Mouse (Mus musculus) neural tube, embryonic 14.5 days (tissue): ENCODE results near the gene Olfr9. TPM values are rescaled to one million over a fixed set of nuclear protein-coding genes. Genes with fewer than 3 reads are reported as not detected.
"Not testable (repeated sequence)": the region's sequence is repeated elsewhere in the genome, so short reads cannot be mapped to it uniquely, and the experiment has no call there.

ENCODE experiments used
- ATAC-seq: fragments of 200-750 bp; cut with Nextera tagmentation; 2 replicates; pipeline ENCODE4 v1.8.0; 2017; ENCODE audit warnings: low read depth, mild to moderate bottlenecking, moderate TSS enrichment, moderate library complexity
- H3K27ac ChIP-seq: fragments of 300-500 bp; sonication (generic); 2 replicates; pipeline ENCODE4 v1.5.1; 2014; ENCODE audit warnings: low read depth, mild to moderate bottlenecking, control low read depth, low read length, moderate library complexity, mixed read lengths
- H3K27me3 ChIP-seq: fragments of 300-500 bp; sonication (generic); 2 replicates; pipeline ENCODE4 v1.6.1; 2014; ENCODE audit warnings: low read length; ENCODE audit not compliant: control insufficient read depth, insufficient read depth
- H3K36me3 ChIP-seq: fragments of 300-500 bp; sonication (generic); 2 replicates; pipeline ENCODE4 v1.6.1; 2014; ENCODE audit warnings: low read length, mixed read lengths; ENCODE audit not compliant: control insufficient read depth, insufficient read depth
- H3K4me1 ChIP-seq: fragments of 300-500 bp; sonication (generic); 2 replicates; pipeline ENCODE4 v1.6.1; 2014; ENCODE audit warnings: low read length; ENCODE audit not compliant: control insufficient read depth, insufficient read depth
- H3K4me2 ChIP-seq: fragments of 300-500 bp; sonication (generic); 2 replicates; pipeline ENCODE4 v1.6.1; 2014; ENCODE audit warnings: mild to moderate bottlenecking, low read depth, low read length, control low read depth
- H3K4me3 ChIP-seq: fragments of 300-500 bp; sonication (generic); 2 replicates; pipeline ENCODE4 v1.5.1; 2014; ENCODE audit warnings: low read depth, low read length, control low read depth, mixed read lengths
- H3K9ac ChIP-seq: fragments of 300-500 bp; sonication (generic); replicated peaks from 2 replicates; pipeline ENCODE4 v1.6.1; 2014; ENCODE audit warnings: low read depth, mild to moderate bottlenecking, control low read depth, low read length, mixed read lengths
- H3K9me3 ChIP-seq: fragments of 300-500 bp; sonication (generic); 2 replicates; pipeline ENCODE4 v1.6.1; 2016; ENCODE audit warnings: low read length; ENCODE audit not compliant: control insufficient read depth
- WGBS: fragments of 180-500 bp; shearing (Covaris S2); extraction: QIAGEN DNeasy Blood & Tissue Kit; methylation state at CpG from one replicate; pipeline ENCODE4 v1.1.7; 2014; 5-methylcytosine and 5-hydroxymethylcytosine counted together
- polyA plus RNA-seq: library from polyadenylated mRNA; unstranded; fragments of >200 nt; fragmentation: Nextera tagmentation; extraction: Ambion mirVana; gene quantifications from 2 replicates; pipeline ENCODE4 v1.2.1, GENCODE M21; 2014

Gene Olfr9
- polyA plus RNA-seq, 1 experiment from 2014 or later, result not detected

DNA sequence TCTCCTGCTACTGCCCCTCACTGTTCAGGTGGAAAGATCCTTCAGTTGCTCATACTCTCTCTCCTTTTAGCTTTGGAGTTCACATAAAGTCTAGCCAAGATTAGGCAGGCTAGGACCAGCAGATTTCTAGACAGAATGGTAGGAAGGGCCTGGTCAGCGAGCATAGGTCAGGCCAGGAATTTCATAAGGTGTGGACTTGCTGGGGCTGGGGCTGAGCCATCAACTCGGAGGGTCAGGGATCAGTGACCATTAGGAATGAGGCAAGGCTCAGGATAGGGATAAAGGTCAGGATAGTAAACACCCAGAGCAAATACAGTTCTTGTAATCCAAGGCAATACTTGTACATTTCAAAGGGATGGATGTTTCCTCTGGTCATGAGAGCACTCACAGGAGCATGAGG is 24.3 kb upstream of the Olfr9 start:
- no peaks in the 10 kb centered on the region for H3K4me1 ChIP-seq
- no peaks in the 10 kb centered on the region for H3K36me3 ChIP-seq
- H3K27me3 ChIP-seq, result no peaks in the 10 kb centered on the region
- H3K9ac ChIP-seq, result no peak overlapping the region
- no peak overlapping the region for H3K27ac ChIP-seq
- no peak overlapping the region for H3K4me3 ChIP-seq
- H3K9me3 ChIP-seq, result no peaks in the 10 kb centered on the region
- no peak overlapping the region for H3K4me2 ChIP-seq
- 79% methylated on average over 2 of the region's 2 CpGs for WGBS
- no peak for ATAC-seq

DNA sequence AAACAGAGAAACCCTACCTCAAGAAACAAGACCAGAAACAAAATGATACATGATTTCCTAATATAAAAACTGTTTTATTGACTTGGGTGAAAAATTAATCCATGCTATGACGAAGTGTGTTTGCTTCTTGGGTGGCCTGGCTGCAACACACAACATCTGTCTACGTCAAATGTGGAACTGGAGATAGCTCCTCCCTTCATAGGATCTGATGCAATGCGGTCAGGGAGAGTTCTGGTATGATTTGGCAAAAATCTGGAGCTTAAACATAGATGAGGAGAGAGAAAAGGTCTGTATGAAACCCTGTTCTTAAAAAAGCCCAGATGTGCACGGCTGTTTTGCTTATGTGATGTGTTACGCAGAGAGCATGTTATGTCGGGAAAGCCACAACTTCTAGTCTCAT is 23.4 kb upstream of the Olfr9 start:
- no peak overlapping the region for H3K4me3 ChIP-seq
- H3K4me1 ChIP-seq, result no peaks in the 10 kb centered on the region
- H3K27me3 ChIP-seq, result no peaks in the 10 kb centered on the region
- H3K4me2 ChIP-seq, result no peak overlapping the region
- 92% methylated on average over 6 of the region's 6 CpGs for WGBS
- no peak for ATAC-seq
- no peaks in the 10 kb centered on the region for H3K9me3 ChIP-seq
- no peaks in the 10 kb centered on the region for H3K36me3 ChIP-seq
- no peak overlapping the region for H3K27ac ChIP-seq
- no peak overlapping the region for H3K9ac ChIP-seq

DNA sequence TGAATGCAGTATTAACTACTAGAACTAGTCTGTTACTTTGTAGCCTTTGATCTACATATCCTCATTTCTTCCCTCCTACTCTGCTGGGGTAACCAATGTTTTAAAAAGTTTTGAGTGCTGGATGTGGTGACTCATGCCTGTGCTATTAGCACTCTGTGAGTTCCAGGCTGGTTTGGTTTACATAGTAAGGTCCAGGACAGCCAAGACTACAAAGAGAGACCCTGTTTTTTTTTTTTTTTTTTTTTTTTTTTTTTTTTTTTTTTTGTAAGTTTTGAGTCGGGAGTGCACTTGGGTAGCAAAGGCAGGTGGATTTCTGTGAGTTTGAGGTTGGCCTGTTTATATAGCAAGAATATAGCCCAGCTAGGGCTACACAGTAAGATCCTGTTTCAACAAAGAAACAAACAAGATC is 20.9 kb upstream of the Olfr9 start:
- Histone ChIP-seq H3K9me3 (no peaks in the 10 kb centered on the region), H3K27me3 (no peaks in the 10 kb centered on the region), H3K36me3 (no peaks in the 10 kb centered on the region), H3K4me1 (no peaks in the 10 kb centered on the region), H3K27ac (no peak overlapping the region), H3K9ac (no peak overlapping the region), H3K4me2 (no peak overlapping the region), H3K4me3 (no peak overlapping the region)
- WGBS, result 62% methylated on average over 1 of the region's 1 CpGs
- no peak for ATAC-seq

DNA sequence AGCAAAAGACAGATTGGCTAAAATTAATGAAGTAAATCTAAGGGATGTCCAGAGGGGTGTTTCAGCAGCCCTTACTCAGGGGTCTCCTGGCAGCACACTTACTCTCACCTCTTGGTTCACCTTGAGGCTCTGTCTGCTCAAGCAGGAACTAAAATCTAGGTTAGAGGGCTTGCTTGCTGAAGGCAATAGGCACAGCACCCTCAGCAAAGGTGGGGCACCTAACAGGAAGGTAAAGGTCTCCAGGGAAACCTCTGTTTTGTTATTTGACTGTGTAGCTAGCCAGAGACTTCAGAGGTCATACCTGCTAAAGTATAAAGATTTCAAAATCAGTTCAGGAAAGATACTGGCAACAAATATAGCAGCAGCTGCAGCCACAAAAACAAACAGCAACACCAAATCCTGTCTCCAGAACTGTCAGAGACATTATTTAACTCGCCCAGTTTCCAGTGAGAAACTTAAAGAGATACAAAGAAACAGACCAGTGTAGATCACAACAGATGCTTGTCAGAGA is 18.4 kb upstream of the Olfr9 start:
- 50% methylated on average over 1 of the region's 1 CpGs for WGBS
- no peaks in the 10 kb centered on the region for H3K27me3 ChIP-seq

DNA sequence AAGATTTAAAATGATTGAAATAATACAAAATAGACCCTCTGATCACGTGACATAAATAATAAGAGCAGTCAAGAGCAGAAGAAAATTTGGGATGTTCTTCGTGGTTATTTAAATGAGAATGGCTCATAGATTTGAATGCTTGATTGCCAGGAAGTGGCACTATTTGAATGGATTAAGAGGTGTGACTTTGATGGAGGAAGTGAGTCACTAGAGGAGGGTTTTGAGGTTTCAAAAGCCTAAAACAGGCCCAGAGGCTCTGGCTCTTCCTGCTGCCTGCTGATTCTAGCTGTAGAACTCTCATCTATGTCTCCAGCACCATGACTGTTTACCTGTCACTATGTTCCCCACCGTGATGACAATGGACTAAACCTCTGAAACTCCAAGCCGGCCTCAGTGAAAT is 16.4 kb upstream of the Olfr9 start:
- H3K27me3 ChIP-seq, result no peaks in the 10 kb centered on the region
- H3K9ac ChIP-seq, result no peak overlapping the region
- no peak overlapping the region for H3K27ac ChIP-seq
- no peak overlapping the region for H3K4me2 ChIP-seq
- H3K9me3 ChIP-seq, result no peaks in the 10 kb centered on the region
- no peaks in the 10 kb centered on the region for H3K4me1 ChIP-seq
- H3K36me3 ChIP-seq, result no peaks in the 10 kb centered on the region
- ATAC-seq, result no peak
- no peak overlapping the region for H3K4me3 ChIP-seq
- 80% methylated on average over 4 of the region's 4 CpGs for WGBS

More for the DNA sequence above, 18.4 kb upstream of the Olfr9 start:
- no peaks in the 10 kb centered on the region for H3K9me3 ChIP-seq
- no peak overlapping the region for H3K4me2 ChIP-seq
- no peak overlapping the region for H3K4me3 ChIP-seq
- no peaks in the 10 kb centered on the region for H3K36me3 ChIP-seq
- no peak overlapping the region for H3K27ac ChIP-seq
- no peak overlapping the region for H3K9ac ChIP-seq
- no peaks in the 10 kb centered on the region for H3K4me1 ChIP-seq
- no peak for ATAC-seq

DNA sequence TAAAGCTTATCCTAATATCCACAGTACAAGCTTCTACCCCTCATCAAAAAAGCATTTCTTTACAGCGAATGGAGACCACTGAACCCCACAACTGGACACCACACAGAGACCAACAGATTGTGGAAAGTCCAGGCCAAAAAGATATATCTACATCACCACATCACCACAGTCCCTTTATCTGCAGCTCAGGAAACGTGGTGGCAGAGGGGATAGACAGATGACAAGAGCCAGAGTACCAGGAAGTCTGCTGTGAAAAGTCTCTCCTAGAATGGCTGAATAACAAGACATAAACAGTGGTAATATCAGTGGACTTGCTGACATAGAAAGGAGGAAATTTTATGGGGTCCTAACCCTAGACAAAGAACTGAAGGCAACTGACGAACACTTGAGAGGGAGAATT is 12.8 kb upstream of the Olfr9 start:
- Histone ChIP-seq H3K4me2 (no peak overlapping the region), H3K27ac (no peak overlapping the region), H3K27me3 (no peaks in the 10 kb centered on the region), H3K36me3 (no peaks in the 10 kb centered on the region), H3K9me3 (no peaks in the 10 kb centered on the region), H3K9ac (no peak overlapping the region), H3K4me3 (no peak overlapping the region), H3K4me1 (no peaks in the 10 kb centered on the region)
- 58% methylated on average over 3 of the region's 3 CpGs for WGBS
- no peak for ATAC-seq

DNA sequence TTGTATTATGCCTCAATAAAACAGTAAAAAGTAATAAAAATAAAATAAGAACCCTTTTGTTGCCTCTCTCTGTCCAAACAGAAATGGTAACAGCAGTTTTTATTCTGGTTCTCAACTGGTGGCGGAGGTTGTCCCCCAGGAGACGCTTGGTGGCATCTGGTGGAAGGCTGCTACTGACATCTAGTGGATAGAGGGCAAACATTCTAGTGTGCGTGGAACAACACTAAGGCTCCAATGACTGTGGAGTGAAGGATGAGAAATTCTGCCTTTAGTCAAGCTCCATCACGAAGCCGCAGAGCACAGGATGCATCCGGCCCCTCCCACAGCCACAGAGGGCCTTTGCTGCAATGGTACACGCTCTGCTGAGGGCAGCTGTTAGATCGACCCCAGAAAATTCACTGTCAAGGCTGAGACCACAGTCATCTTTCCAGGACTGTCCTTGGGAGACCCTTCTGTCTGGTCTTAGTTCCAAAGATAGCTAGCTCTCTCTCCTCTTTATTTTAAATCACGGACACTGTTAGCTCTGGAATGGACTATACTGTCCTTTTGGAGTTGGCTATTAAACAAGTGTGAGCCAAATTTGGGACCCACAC is 11.6 kb upstream of the Olfr9 start:
- Histone ChIP-seq H3K4me1 (no peaks in the 10 kb centered on the region), H3K9me3 (no peaks in the 10 kb centered on the region), H3K9ac (0 out of 2 replicates have a peak overlapping the region, but pooled peaks have one; percentile 11), H3K27ac (no peak overlapping the region), H3K36me3 (no peaks in the 10 kb centered on the region), H3K4me3 (no peak overlapping the region), H3K4me2 (no peak overlapping the region), H3K27me3 (no peaks in the 10 kb centered on the region)
- 20% methylated on average over 9 of the region's 9 CpGs for WGBS
- peak; percentile 88 for ATAC-seq

DNA sequence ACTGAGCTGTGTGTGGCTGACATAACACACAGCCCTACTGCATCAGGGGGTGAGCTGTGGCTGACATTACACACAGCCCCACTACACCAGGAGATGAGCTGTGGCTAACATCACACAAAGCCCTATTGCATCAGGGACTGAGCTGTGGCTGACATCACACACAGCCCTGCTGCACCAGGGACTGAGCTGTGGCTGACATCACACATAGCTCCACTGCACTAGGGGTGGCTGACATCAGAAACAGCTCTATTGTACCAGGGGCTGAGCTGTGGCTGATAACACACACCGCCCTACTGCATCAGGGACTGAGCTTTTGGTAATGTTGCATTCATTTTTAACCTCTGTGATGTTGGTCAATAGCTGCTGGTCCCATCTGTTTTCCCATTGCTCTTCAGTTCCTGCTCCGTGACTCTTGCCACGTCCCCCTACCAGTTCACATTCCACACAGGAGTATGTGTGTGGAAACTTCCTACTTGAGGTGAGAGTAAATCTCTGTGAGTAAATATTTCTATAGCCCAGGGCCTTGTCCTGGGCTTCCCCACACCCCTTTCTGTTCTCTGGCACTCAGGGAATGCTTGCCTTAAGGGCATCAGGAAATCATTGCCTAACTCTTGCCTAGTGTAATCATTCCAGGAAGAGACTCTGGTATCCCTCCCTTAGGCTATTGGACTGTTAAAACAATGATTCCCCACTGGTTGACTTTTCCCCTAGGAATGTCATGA is 8.4 kb upstream of the Olfr9 start:
- 76% methylated on average over 3 of the region's 3 CpGs for WGBS
- H3K27ac ChIP-seq, result no peak overlapping the region
- no peak overlapping the region for H3K9ac ChIP-seq
- H3K9me3 ChIP-seq, result no peaks in the 10 kb centered on the region
- H3K36me3 ChIP-seq, result no peaks in the 10 kb centered on the region
- no peak overlapping the region for H3K4me2 ChIP-seq
- H3K4me1 ChIP-seq, result no peaks in the 10 kb centered on the region
- H3K27me3 ChIP-seq, result no peaks in the 10 kb centered on the region
- no peak overlapping the region for H3K4me3 ChIP-seq
- no peak for ATAC-seq

DNA sequence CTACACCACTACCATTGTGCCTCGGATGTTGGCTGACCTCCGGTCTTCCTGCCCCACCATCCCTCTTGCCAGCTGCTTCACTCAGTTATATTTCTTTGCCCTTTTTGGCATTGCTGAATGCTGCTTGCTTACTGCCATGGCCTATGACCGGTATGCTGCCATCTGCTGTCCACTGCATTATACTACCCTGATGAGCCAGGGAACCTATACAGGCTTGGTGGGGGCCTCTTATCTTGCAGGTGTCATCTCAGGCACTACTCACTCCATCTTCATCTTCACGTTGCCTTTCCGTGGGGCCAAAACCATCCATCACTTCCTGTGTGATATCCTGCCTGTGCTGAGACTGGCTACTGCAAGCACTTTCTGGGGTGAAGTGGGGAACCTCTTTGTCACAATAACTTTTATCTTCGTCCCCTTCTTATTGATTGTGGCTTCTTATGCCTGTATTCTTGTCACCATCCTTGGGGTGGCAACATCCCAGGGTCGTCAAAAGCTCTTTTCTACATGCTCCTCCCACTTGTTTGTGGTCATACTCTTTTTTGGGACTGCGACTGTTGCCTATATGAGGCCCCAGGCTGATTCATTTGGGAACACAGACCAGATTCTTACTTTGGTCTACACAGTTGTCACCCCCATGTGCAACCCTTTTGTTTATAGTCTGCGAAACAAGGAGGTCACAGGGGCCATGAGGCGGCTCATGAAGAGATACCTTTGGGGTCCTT is 1.1 kb downstream of the Olfr9 start:
- H3K27ac ChIP-seq, H3K9ac ChIP-seq, H3K4me3 ChIP-seq, H3K9me3 ChIP-seq, H3K4me1 ChIP-seq, H3K27me3 ChIP-seq, H3K36me3 ChIP-seq, ATAC-seq, H3K4me2 ChIP-seq: not testable (repeated sequence)
- 63% methylated on average over 7 of the region's 10 CpGs for WGBS
